Mouse (Mus musculus) ES-E14 (cell line): ENCODE measurements around the gene Zfp609. TPM values are rescaled to one million over a fixed set of nuclear protein-coding genes. Genes with fewer than 3 reads are reported as not detected.

ENCODE experiments used
- DNase-seq: peaks from one replicate; pipeline ENCODE4 v3.0.0-alpha.2; 2013; ENCODE audit warnings: low read depth, low spot score
- H3K27ac ChIP-seq: 2 replicates; pipeline ENCODE4 v1.5.1; 2012; ENCODE audit warnings: low read depth, mild to moderate bottlenecking, low read length, moderate library complexity, mixed read lengths; ENCODE audit not compliant: poor library complexity, insufficient read depth, severe bottlenecking
- H3K36me3 ChIP-seq: 2 replicates; pipeline ENCODE4 v1.6.1; 2012; ENCODE audit warnings: mild to moderate bottlenecking, low read length, moderate library complexity, mixed read lengths; ENCODE audit not compliant: control insufficient read depth, poor library complexity, insufficient read depth, severe bottlenecking
- H3K4me1 ChIP-seq, 2 experiments: fragments of 150-350 bp in 1 of 2; sonication (generic) in 1 of 2; 2 replicates each; pipeline ENCODE4 v1.6.1; 2012; ENCODE audit warnings: low read length in 2 of 2, mild to moderate bottlenecking in 1 of 2, mixed read lengths in 1 of 2; ENCODE audit not compliant: control insufficient read depth in 2 of 2, insufficient read depth in 2 of 2, poor library complexity in 1 of 2
- H3K4me3 ChIP-seq, 2 experiments: fragments of 150-350 bp in 1 of 2; sonication (generic) in 1 of 2; 2 replicates each; pipeline ENCODE4 v1.5.1; 2012; ENCODE audit warnings: low read length in 2 of 2, low read depth in 1 of 2, mild to moderate bottlenecking in 1 of 2, mixed read lengths in 1 of 2; ENCODE audit not compliant: insufficient read depth in 1 of 2, poor library complexity in 1 of 2, severe bottlenecking in 1 of 2
- H3K9ac ChIP-seq: 2 replicates; pipeline ENCODE4 v1.6.1; 2012; ENCODE audit warnings: low read depth, mild to moderate bottlenecking, low read length, mixed read lengths; ENCODE audit not compliant: poor library complexity, insufficient read depth, severe bottlenecking
- H3K9me3 ChIP-seq: fragments of 150-350 bp; sonication (generic); 2 replicates; pipeline ENCODE4 v1.6.1; 2012; ENCODE audit warnings: low read depth, mild to moderate bottlenecking, low read length; ENCODE audit not compliant: control insufficient read depth, insufficient read depth
- CHD2 ChIP-seq: IDR thresholded peaks from 2 replicates; pipeline ENCODE4 v1.6.1; 2014; ENCODE audit warnings: mild to moderate bottlenecking, low read depth, low read length, inconsistent platforms
- HCFC1 ChIP-seq: IDR thresholded peaks from 2 replicates; pipeline ENCODE4 v1.6.1; 2012; ENCODE audit warnings: low read length, inconsistent platforms, borderline replicate concordance; ENCODE audit not compliant: insufficient read depth
- MAFK ChIP-seq: IDR thresholded peaks from 2 replicates; pipeline ENCODE4 v1.6.1; 2014; ENCODE audit warnings: mild to moderate bottlenecking, low read depth, low read length, inconsistent platforms; ENCODE audit not compliant: insufficient read depth
- ZC3H11A ChIP-seq: IDR thresholded peaks from 2 replicates; pipeline ENCODE4 v1.6.1; 2012; ENCODE audit warnings: low read depth, mild to moderate bottlenecking, inconsistent platforms, low read length, borderline replicate concordance
- ZNF384 ChIP-seq: IDR thresholded peaks from 2 replicates; pipeline ENCODE4 v1.6.1; 2012; ENCODE audit warnings: low read depth, low read length, inconsistent platforms
- in situ Hi-C, 2 experiments: fragments of 600-800 bp; cut with MboI; formaldehyde crosslinking; loops; one replicate each; pipeline ENCODE4 v1.15.1; 2025; ENCODE audit warnings: low sequenced_read_pairs in 2 of 2, inconsistent platforms in 1 of 2; ENCODE audit not compliant: unreplicated experiment in 2 of 2
- total RNA-seq: library from RNA; depleted of rRNA; stranded (reverse); fragments of 300-350 nt; gene quantifications from 2 replicates; pipeline ENCODE4 v1.2.3, GENCODE M21; 2012

The Zfp609 gene
- total RNA-seq, 1 experiment = 9.9 TPM

- no peak overlapping the region for H3K9ac ChIP-seq
- no peak overlapping the region for H3K27ac ChIP-seq
- H3K4me1 ChIP-seq = peaks cover 16 to 19% of the 10 kb centered on the region in 2 experiments
- H3K9me3 ChIP-seq = no peaks in the 10 kb centered on the region
- DNase-seq = no peak
- peaks cover 6% of the 10 kb centered on the region for H3K36me3 ChIP-seq
- TF ChIP-seq CHD2 = no peak
- TF ChIP-seq ZC3H11A = no peak
- TF ChIP-seq HCFC1 = no peak
- in situ Hi-C loops = no loop called here
- no peak overlapping the region for H3K4me3 ChIP-seq
Measured at GRCm38 (mm10) chr9:65684704-65685103, 142.7 kb downstream of the Zfp609 start.

GRCm38 (mm10) chr9:65682994-65683393 lies 144.4 kb downstream of the Zfp609 start:
- Histone ChIP-seq H3K4me3 (no peak overlapping the region), H3K27ac (peak overlapping the region; percentile 36; the same call in 1 of the 2 replicates), H3K9me3 (no peaks in the 10 kb centered on the region), H3K4me1 (peaks cover 19 to 20% of the 10 kb centered on the region in 2 experiments), H3K9ac (no peak overlapping the region; the same call in 1 of the 2 replicates), H3K36me3 (peaks cover 6% of the 10 kb centered on the region)
- DNase-seq = no peak
- no peak for TF ChIP-seq CHD2
- TF ChIP-seq ZNF384 = no peak
- no peak for TF ChIP-seq MAFK
- TF ChIP-seq HCFC1 = no peak
- no peak for TF ChIP-seq ZC3H11A
- in situ Hi-C loops = no loop called here

GRCm38 (mm10) chr9:65682183-65682582 lies 145.2 kb downstream of the Zfp609 start:
- Histone ChIP-seq H3K27ac (peak overlapping the region; percentile 36; the same call in 1 of the 2 replicates), H3K9me3 (no peaks in the 10 kb centered on the region)
- no peak for TF ChIP-seq MAFK
- TF ChIP-seq CHD2 = 0 out of 2 replicates have a peak, but pooled peaks have one; percentile 16
- TF ChIP-seq ZC3H11A = no peak

GRCm38 (mm10) chr9:65681634-65681940 lies 145.8 kb downstream of the Zfp609 start:
- H3K9me3 ChIP-seq = no peaks in the 10 kb centered on the region
- peaks cover 19 to 20% of the 10 kb centered on the region in 2 experiments for H3K4me1 ChIP-seq
- TF ChIP-seq CHD2 (no peak), MAFK (no peak), ZC3H11A (no peak), HCFC1 (no peak), ZNF384 (no peak)
- no peak for DNase-seq
- no peak overlapping the region for H3K9ac ChIP-seq
- H3K36me3 ChIP-seq = no peaks in the 10 kb centered on the region; the same call in none of the 2 replicates
- in situ Hi-C loops = no loop called here
- peak overlapping the region; percentile 67; the same call in 1 of the 2 replicates for H3K27ac ChIP-seq
- H3K4me3 ChIP-seq = no peak overlapping the region

More at GRCm38 (mm10) chr9:65682183-65682582, 145.2 kb downstream of the Zfp609 start:
- peak; percentile 30 for DNase-seq
- H3K4me3 ChIP-seq = no peak overlapping the region
- H3K36me3 ChIP-seq = no peaks in the 10 kb centered on the region; the same call in none of the 2 replicates
- in situ Hi-C loops = no loop called here
- peaks cover 19 to 20% of the 10 kb centered on the region in 2 experiments for H3K4me1 ChIP-seq
- H3K9ac ChIP-seq = no peak overlapping the region

GRCm38 (mm10) chr9:65680938-65681633 lies 146.3 kb downstream of the Zfp609 start:
- in situ Hi-C loops = no loop called here
- Histone ChIP-seq H3K4me1 (peaks cover 19 to 20% of the 10 kb centered on the region in 2 experiments), H3K4me3 (no peak overlapping the region), H3K36me3 (no peaks in the 10 kb centered on the region; the same call in 1 of the 2 replicates), H3K9ac (no peak overlapping the region), H3K9me3 (no peaks in the 10 kb centered on the region), H3K27ac (peak overlapping the region; percentile 67; the same call in 1 of the 2 replicates)
- no peak for TF ChIP-seq HCFC1
- no peak for DNase-seq
